ENCODE assay signal across 14 mouse cellular contexts in genomic region chr14:26625301-26625700, GRCm38 (mm10).
"Had no signal": no experiment of that assay in that cellular context is flagged by ENCODE, and none has a peak within 500 bp of the region (broad histone marks: within the 10 kb centered on the region; RNA-seq: fewer than 3 reads in every experiment).

No protein-coding gene starts in this region.

- H3K4me1 ChIP-seq: midbrain, embryonic 13.5 days; midbrain, embryonic 15.5 days; neural tube, embryonic 12.5 days; stomach, embryonic 15.5 days had no signal

- H3K9ac ChIP-seq: lung, embryonic 14.5 days; midbrain, embryonic 13.5 days; midbrain, embryonic 15.5 days; neural tube, embryonic 12.5 days; stomach, embryonic 15.5 days had no signal

- ATAC-seq: midbrain, embryonic 13.5 days; midbrain, embryonic 15.5 days had no signal

- H3K4me3 ChIP-seq: midbrain, embryonic 13.5 days; midbrain, embryonic 15.5 days; neural tube, embryonic 12.5 days; stomach, embryonic 15.5 days had no signal

- H3K4me2 ChIP-seq: lung, embryonic 14.5 days; midbrain, embryonic 11.5 days; midbrain, embryonic 13.5 days; midbrain, embryonic 15.5 days; neural tube, embryonic 12.5 days; stomach, embryonic 15.5 days had no signal

- DNase-seq: lung, adult 18-20 months; lung, embryonic 14.5 days; lung, postnatal 10 days; lung, postnatal 4 days; right cerebral cortex, postnatal 14 days; thymus, adult 2 months; thymus, postnatal 25 days; thymus, postnatal 4 days had no signal

- H3K27me3 ChIP-seq: midbrain, embryonic 13.5 days; midbrain, embryonic 15.5 days; neural tube, embryonic 12.5 days; stomach, embryonic 15.5 days had no signal

- H3K27ac ChIP-seq: midbrain, embryonic 13.5 days; midbrain, embryonic 15.5 days; neural tube, embryonic 12.5 days; stomach, embryonic 15.5 days; stomach, postnatal 0 days had no signal

- H3K9me3 ChIP-seq: midbrain, embryonic 13.5 days; midbrain, embryonic 15.5 days; neural tube, embryonic 12.5 days; stomach, embryonic 15.5 days had no signal
